Mouse (Mus musculus) liver, adult (tissue): Measurements from ENCODE around the gene Hpn.

ENCODE experiments used
- GATA4 ChIP-seq: IDR thresholded peaks from 2 replicates; pipeline ENCODE4 v1.6.1; 2014; ENCODE audit warnings: mild to moderate bottlenecking, low read length; ENCODE audit not compliant: insufficient replicate concordance

Hpn gene

GRCm38 (mm10) chr7:31115182-31115581 lies at the start of gene Hpn:
Gene Hpn, minus strand, starts transcription at chr7:31115290.
- no peak for TF ChIP-seq GATA4

DNA sequence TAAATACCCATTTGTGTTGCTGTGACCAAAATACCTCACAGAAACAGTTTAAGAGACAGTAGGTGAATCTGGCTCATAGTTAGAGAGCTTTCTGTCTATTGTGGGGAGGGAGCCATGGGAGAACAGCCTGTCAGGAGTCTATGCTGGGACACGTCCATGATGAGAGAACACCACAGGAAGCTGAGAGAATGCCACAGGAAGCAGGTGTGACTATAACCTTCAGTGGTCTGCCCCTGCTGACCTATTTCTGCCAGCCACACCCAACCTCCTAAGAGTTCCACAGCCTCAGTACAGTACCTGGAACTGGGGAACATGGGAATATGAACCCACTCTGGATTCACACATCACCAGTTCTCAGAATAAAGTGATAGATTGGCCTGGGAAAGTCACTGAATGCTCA lies 49.7 kb upstream of the Hpn start:
- TF ChIP-seq GATA4, result no peak

GRCm38 (mm10) chr7:31163666-31164577 lies 48.8 kb upstream of the Hpn start:
- no peak for TF ChIP-seq GATA4

- TF ChIP-seq GATA4, result no peak
Observed at GRCm38 (mm10) chr7:31162324-31162723, 47.2 kb upstream of the Hpn start.

DNA sequence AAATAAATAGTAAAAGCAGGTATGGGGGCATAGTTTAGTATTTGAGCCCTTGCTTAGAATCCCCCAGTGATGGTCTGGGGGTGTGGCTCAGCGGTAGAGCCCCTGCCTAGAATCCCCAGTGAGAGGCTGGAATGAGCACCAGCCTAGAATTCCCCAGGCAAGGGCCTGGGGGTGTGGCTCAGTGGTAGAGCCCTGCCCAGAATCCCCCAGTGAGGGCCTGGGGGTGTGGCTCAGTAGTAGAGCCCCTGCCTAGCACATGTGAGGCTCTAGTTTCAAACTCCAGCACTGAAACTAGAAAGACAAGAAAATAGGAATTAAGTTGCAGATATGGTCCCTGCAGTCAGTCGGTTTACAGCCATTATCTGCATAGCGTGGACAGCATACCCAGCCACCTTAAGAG lies 46.7 kb upstream of the Hpn start:
- no peak for TF ChIP-seq GATA4

GRCm38 (mm10) chr7:31161246-31161645 lies 46.2 kb upstream of the Hpn start:
- TF ChIP-seq GATA4, result no peak

- TF ChIP-seq GATA4, result no peak
Observed at GRCm38 (mm10) chr7:31160763-31161162, 45.7 kb upstream of the Hpn start.

DNA sequence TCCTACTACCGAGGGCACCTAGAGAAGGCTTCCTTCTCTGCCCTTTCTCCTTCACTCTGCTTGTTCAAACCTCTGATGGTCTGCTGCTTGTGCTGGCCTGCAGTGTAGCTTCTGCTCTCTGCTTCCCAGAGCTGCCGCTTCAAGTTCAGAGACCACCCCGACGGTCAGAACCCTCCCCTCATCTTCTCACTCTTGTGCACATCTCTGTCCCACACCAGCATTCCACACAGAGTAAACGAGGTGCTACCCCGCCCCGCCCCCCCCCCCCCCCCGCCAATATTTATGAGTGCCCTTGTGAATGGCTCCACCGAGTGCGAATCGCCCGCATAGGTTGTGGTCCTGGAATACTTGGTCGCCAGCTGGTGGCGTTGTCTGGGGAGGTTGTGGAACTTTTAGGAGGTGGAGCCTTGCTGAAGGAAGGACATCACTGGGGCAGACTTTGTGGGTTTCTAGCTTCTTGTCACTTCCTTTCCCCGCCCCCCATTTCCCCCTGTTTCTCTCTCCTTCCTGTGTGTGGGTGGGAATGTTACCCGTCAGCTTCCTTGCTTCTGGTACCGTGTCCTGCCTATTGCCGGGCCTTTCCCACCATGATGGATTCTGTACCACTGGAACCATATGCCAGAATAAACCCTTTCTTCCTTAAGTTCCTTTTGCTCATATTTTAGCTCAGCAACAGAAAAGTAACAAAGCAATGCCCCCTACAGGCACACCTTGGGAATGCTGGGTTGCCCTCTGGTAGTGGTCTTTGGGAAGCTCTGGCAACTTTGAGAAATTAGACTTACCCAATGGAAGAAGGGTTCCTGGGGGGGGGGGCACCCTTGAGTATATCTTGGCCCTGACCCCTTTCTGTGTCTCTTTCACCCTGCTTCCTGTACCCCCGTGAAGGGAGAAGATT lies 41.2 kb upstream of the Hpn start:
- TF ChIP-seq GATA4, result no peak

- no peak for TF ChIP-seq GATA4
Observed at GRCm38 (mm10) chr7:31155296-31156033, 40.4 kb upstream of the Hpn start, which contains the start of gene Gramd1a. Gene Gramd1a, minus strand, starts transcription at chr7:31155896.

DNA sequence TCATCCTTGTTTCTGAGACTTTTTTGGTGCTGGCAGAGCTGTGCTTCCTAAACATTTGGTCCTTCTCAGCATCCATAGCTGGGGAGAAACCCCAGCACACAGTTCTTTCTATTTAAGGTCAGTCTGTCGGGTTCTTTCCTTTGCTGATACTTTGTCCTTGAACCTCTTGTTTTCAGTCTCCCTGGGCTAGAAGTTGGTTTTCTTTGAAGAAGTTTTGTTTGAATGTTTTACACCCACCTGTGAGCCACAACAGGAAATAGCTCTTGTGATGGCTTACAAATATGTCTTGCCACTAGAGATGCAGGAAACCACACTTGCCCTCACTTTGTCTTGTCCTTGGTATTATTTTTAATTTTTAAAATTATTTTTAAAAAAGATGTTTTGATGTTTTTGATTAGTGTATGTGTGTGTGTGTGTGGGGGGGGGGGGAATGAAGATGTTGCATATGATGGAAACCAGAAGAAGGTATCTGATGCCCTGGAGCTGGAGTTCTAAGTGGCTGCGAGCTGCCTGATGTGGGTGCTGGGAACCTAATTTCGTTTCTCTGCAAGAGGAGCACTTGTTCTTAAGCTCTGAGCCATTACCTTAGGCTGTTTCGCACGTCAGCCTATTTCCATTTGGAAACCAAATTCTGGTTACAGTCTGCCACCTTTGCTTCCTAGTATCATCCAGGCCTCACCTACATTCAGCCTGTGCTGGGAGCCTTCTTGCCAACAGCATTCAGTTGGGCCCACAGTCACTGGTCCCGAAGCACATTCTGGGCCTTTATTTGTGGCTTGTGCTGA lies 38.6 kb upstream of the Hpn start:
- TF ChIP-seq GATA4, result no peak

DNA sequence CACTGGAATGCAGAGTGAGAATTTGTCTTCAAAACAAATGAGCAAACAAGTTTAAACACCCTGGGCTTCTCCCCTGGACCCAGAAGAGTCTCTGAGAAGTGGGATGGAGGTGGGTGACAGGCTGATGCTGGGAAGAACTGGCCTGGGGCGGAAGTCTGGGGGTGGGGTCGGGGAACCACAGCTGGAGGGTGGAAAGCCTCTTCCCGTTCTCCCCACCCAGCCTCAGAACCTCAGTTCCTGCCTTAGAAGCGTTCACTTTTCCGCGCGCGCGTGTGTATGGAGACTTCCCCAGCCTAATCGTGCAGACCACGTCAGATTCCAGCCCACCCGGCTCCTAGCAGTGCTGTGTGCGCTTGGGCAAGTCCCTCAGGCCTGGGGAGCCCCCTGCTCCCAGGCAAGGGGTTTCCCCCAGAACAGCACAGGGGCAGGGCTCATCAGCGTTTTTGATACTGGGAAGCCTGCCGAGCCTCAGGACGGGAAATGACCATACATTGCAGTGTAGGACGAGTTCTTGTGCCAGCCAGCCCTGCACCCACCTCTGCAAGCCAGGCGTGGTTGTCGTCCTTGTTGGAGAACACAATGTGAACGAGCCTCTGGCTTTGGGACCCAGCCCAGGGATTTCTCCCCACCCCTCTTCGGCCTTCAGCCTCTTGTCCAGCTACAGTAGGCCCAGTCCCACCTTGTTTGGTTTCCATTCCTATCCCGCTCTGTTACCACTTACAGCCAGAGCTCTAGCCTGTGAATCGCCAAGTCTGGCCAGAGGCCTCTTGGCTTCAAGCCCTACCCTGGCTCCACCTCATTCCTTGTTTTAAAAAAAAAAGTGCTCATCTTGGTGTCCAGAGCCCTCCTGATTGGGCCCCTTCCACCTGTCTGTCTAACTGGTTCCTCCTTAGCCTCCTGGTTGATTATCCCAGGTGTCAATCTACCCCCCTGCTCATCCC lies 36.5 kb upstream of the Hpn start:
- no peak; the same call in 1 of the 2 replicates for TF ChIP-seq GATA4

DNA sequence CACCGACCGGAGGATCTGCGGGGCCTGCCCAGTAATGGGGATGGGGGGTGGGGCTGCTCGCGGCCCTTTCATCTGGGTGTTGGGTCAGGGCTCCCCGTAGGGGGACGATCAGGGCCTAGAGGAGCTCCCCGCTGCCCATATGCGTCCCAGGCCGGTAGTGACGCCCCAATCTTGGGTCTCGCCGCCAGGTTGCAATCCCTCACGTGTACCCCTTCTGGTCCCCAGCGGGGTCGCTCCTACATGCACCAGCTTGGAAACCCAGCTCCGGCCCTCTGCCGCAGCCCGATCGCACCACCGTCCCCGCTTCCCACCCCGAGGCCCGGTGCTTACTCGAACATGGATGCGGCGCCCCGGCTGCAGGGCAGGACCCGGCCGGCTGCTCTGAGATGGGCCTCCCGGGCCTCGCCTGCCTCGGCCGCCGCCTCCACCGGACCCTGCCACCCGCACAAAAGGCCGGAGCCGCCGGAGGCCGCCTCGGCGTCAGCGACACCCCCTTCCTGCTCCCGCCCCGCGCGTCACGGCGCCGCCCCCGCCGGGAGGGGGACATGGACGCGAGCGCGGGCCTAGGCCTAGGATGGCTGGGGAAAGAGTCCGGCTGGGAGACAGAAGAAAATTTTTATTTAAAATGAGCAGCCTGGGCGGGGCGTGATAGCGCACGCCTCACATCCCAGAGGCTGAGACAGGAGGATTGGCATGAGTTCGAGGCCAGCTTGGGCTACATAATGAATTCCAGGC lies 35.6 kb upstream of the Hpn start:
- no peak; the same call in 1 of the 2 replicates for TF ChIP-seq GATA4
